Mouse (Mus musculus) midbrain, embryonic 13.5 days (tissue): ENCODE results near the gene Pirb. TPM values are rescaled to one million over a fixed set of nuclear protein-coding genes. Genes with fewer than 3 reads are reported as not detected.
"Not testable (repeated sequence)": the region's sequence is repeated elsewhere in the genome, so short reads cannot be mapped to it uniquely, and the experiment has no call there.

Experiments used
- ATAC-seq: fragments of 200-750 bp; cut with Nextera tagmentation; 2 replicates; pipeline ENCODE4 v1.8.0; 2017; ENCODE audit warnings: mild to moderate bottlenecking, moderate TSS enrichment, moderate library complexity
- H3K27ac ChIP-seq: fragments of 300-500 bp; sonication (generic); 2 replicates; pipeline ENCODE4 v1.5.1; 2015; ENCODE audit warnings: inconsistent platforms, mild to moderate bottlenecking, moderate library complexity
- H3K27me3 ChIP-seq: fragments of 300-500 bp; sonication (generic); 2 replicates; pipeline ENCODE4 v1.6.1; 2015; ENCODE audit warnings: mild to moderate bottlenecking, inconsistent platforms
- H3K36me3 ChIP-seq: fragments of 300-500 bp; sonication (generic); 2 replicates; pipeline ENCODE4 v1.6.1; 2015; ENCODE audit warnings: mild to moderate bottlenecking, inconsistent platforms
- H3K4me1 ChIP-seq: fragments of 300-500 bp; sonication (generic); replicated peaks from 2 replicates; pipeline ENCODE4 v1.6.1; 2015; ENCODE audit warnings: inconsistent platforms
- H3K4me2 ChIP-seq: fragments of 300-500 bp; sonication (generic); replicated peaks from 2 replicates; pipeline ENCODE4 v1.6.1; 2015; ENCODE audit warnings: moderate library complexity, mild to moderate bottlenecking, inconsistent platforms
- H3K4me3 ChIP-seq: fragments of 300-500 bp; sonication (generic); replicated peaks from 2 replicates; pipeline ENCODE4 v1.5.1; 2015; ENCODE audit warnings: mild to moderate bottlenecking, inconsistent platforms
- H3K9ac ChIP-seq: fragments of 300-500 bp; sonication (generic); replicated peaks from 2 replicates; pipeline ENCODE4 v1.6.1; 2015; ENCODE audit warnings: mild to moderate bottlenecking, inconsistent platforms
- H3K9me3 ChIP-seq: fragments of 300-500 bp; sonication (generic); 2 replicates; pipeline ENCODE4 v1.6.1; 2016; ENCODE audit warnings: mild to moderate bottlenecking, inconsistent platforms
- WGBS: fragments of 180-500 bp; shearing (Covaris S2); methylation state at CpG from one replicate; pipeline ENCODE4 v1.1.7; 2015; 5-methylcytosine and 5-hydroxymethylcytosine counted together
- polyA plus RNA-seq: library from polyadenylated mRNA; unstranded; fragments of >200 nt; fragmentation: Nextera tagmentation; extraction: Ambion mirVana; gene quantifications from 2 replicates; pipeline ENCODE4 v1.2.1, GENCODE M21; 2015

Gene Pirb
- 0.15 and 0.37 TPM in 2 replicates for polyA plus RNA-seq

DNA sequence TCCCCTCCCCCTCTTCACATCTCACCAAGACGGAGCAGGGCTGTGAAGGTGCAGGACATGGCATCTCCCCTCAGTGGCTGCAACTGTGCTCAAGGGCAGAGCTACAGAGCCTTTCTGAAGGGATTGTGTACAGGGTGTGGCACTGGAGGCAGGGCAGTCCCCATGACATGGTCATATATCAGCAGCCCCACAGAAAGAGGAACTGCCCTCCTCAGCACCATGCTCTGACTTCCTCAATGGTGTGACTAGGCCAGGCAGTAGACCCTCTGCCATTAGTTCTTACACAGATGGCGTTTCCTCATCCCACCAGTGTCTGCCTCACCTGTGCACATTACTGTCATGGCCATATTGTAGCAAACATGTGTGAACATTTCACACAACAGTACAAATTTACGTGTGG is at the start of gene Pirb:
Gene Pirb (minus strand): TSS at position 124 of the 400 bp plus-strand sequence.
- H3K4me3 ChIP-seq, H3K4me2 ChIP-seq, H3K36me3 ChIP-seq, H3K27me3 ChIP-seq, H3K4me1 ChIP-seq, ATAC-seq, H3K9me3 ChIP-seq, H3K27ac ChIP-seq, H3K9ac ChIP-seq: not testable (repeated sequence)
- whole genome bisulfite sequencing: 85% methylated on average over 1 of the region's 3 CpGs

DNA sequence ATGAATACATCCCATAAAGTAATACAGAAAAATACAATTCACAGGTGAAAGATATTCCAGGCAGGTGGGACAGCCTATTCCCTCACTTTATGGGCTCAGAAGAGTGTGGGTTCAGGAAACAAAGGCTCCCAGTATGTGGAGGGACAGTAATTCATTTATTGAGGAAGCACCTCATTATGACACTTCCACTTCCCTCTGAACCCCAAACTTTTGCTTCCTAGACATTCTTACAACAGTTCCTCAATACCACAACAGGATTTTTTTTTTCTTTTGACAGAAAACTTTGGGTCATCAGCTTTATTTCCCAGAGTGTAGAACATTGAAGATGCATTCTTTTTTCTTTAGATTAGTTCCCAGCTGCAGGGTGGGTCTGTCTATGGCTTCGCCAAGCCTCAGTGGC is 12.5 kb upstream of the Pirb start:
- not testable (repeated sequence) for H3K36me3 ChIP-seq, H3K27ac ChIP-seq, H3K9ac ChIP-seq, H3K27me3 ChIP-seq, ATAC-seq, H3K4me2 ChIP-seq, H3K4me1 ChIP-seq, H3K9me3 ChIP-seq, H3K4me3 ChIP-seq
- no CpG with 5 or more reads among the region's 1 CpGs for WGBS

DNA sequence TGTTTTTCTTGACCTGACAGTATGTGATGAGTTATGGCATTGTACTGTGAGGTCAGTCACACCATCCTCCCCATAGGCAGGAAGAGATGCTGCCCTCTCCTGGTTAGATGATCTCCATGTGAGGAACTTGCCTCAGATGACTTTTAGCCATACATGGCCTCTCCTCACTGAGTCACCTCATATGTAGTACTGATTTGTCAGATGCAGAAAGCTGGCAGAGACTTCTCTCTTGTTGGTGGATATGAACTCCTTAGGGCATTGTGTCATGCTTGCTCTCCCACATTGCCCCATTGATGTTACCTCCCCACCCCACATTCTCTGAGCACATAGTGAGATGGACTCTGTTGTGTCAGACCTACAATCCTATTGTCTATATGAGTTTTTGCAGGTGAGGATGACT is 5.3 kb upstream of the Pirb start:
- not testable (repeated sequence) for H3K36me3 ChIP-seq, H3K27me3 ChIP-seq, H3K4me3 ChIP-seq, H3K4me1 ChIP-seq, H3K4me2 ChIP-seq, H3K27ac ChIP-seq, H3K9ac ChIP-seq, ATAC-seq, H3K9me3 ChIP-seq

DNA sequence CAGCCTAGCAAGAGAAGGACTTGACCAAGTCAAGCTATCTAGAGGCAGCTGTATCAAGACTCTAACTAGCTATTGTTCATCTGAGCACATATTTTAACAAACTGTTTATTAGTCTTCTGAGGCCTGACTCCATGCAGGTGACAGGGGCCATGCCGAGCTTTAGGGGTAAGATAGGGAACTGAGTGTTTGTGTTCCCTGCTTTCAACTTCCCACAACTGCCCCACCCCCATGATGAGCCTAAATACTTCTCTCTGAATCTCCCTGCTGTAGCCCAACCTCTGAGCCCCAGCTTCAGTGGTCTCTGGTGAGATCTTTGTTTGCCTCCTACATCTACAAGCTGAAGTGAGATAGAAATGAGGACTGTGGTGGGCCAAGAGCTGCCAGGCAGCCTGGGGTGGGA is 4.9 kb downstream of the Pirb start:
- Histone ChIP-seq H3K36me3 (no peaks in the 10 kb centered on the region), H3K27ac (no peak overlapping the region), H3K9me3 (no peaks in the 10 kb centered on the region), H3K4me2 (no peak overlapping the region), H3K4me1 (no peaks in the 10 kb centered on the region), H3K4me3 (no peak overlapping the region), H3K9ac (no peak overlapping the region), H3K27me3 (no peaks in the 10 kb centered on the region)
- 72% methylated on average over 1 of the region's 1 CpGs for WGBS
- ATAC-seq: no peak

DNA sequence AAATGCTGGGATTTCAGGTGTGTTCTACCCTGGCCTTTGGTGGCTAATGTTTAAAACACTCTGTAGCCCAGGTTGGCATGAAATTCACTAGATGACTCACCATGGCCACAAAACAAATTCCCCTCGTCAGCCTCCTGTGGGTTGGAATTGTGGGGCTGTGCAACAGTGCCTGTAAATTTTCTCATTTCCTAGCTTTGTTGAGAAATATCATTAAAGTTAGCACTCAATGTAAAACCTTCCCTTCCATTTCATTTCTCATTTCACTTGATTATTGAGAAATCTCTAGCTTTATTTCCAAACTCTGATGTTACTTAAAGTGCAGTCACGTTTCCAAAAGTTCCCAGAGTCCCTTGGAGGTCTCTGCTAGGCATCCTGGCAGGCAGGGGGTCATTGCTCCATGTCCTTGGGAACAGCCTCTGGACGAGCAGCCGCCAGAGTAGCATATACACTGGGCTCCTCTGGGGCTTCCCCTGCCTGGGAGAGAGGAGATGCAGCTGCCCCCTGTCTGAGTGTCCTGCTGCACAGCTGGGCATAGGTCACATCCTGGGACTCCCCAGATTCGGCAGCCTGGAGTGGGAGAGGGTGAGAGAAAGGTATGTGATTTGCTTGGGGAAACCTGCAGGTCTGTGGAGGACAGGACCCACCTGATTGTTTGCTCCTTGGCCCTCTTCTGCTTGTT is 7.8 kb downstream of the Pirb start:
- 37% methylated on average over 5 of the region's 5 CpGs for WGBS

DNA sequence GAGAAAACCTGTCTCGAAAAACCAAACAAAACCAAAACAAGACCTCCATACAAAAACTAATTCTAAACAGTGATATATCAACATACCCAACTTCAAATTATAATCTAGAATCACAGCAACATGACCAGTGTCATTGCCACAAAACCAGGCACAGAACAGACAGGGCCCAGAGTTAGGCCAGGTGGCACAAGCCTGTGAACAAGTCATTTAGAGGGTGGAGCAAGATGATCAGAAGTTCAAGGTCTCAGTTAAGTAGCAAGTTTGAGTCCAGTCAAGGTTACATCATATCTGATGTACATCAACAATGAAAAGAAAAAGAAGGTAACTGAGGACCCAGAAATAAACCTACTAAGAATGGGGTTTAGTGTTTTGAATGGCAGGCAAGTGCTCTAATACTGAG is 11.2 kb downstream of the Pirb start:
- ATAC-seq: no peak
- Histone ChIP-seq H3K27ac (no peak overlapping the region), H3K4me1 (peaks cover 24% of the 10 kb centered on the region), H3K4me3 (no peak overlapping the region), H3K36me3 (peaks cover 26% of the 10 kb centered on the region), H3K27me3 (no peaks in the 10 kb centered on the region), H3K9me3 (no peaks in the 10 kb centered on the region), H3K9ac (no peak overlapping the region), H3K4me2 (no peak overlapping the region)
- 83% methylated on average over 1 of the region's 1 CpGs for WGBS

More for the DNA sequence above, 7.8 kb downstream of the Pirb start:
- Histone ChIP-seq H3K36me3 (peaks cover 10% of the 10 kb centered on the region), H3K4me3 (no peak overlapping the region), H3K27ac (no peak overlapping the region), H3K27me3 (no peaks in the 10 kb centered on the region), H3K9ac (no peak overlapping the region; the same call in 1 of the 2 replicates), H3K9me3 (no peaks in the 10 kb centered on the region), H3K4me1 (no peaks in the 10 kb centered on the region), H3K4me2 (no peak overlapping the region)
- ATAC-seq: no peak

DNA sequence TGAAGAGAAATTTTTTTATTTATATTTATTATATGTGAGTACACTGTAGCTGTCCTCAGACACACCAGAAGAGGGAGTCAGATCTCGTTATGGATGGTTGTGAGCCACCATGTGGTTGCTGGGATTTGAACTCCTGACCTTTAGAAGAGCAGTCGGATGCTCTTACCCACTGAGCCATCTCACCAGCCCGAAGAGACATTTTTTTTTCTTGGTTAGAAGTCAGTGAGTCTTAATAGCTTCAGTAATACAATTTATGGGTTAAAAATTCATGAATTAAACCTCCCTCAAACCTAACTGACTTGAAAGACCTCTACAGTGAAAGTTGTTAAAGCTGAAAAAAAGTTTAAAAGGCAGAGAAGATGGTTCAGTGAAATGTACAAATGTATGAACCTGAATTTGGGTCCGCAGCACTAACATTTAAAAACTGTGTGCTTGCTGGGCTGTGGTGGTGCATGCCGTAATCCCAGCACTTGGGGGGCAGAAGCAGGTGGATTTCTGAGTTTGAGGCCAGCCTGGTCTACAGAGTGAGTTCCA is 11.7 kb downstream of the Pirb start:
- peaks cover 26% of the 10 kb centered on the region for H3K36me3 ChIP-seq
- H3K27ac ChIP-seq, H3K4me2 ChIP-seq, H3K27me3 ChIP-seq, ATAC-seq, H3K9me3 ChIP-seq, H3K4me3 ChIP-seq, H3K9ac ChIP-seq: not testable (repeated sequence)
- WGBS: 45% methylated on average over 5 of the region's 5 CpGs
- H3K4me1 ChIP-seq: peaks cover 25% of the 10 kb centered on the region

DNA sequence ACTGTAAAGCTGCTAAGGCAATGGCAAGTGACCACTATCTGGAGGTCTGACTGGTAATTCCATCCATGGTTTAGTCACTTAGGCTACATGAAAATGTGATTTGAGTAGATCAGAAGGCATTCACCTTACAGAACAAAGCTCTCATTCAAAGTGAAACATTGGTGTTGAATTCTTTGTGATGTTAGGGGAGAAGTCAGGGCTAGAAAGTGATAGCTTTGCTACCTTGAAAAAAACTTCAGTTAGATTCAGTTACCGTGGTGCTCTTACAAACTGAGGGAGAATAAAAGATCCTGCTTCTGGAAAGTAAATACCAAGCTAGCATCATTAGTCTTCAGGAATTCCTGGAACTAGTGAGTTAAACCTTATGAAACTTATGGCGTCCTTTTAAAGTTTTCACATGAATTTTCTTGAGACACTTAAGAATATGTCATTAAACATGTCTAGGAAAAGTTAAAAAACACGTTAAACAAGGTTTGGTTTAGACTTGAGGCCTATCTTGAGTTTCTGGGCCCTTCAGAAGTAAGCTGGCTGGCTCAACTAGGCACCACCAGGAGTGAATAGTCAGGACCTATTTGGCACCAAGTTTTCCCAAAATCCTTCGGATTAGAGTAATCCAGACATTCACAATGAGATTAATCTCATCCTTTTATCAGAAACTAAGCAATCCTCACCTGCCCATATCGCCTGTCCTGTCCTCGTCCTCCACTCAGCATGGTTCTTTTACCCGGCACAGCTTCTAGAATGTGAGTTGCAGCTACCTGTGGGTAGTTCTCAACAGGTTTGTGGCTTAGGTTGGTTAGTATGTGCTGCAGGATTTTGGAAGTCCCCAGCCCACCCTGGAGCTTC is 12.4 kb downstream of the Pirb start:
- H3K4me2 ChIP-seq: no peak overlapping the region
- 24% methylated on average over 7 of the region's 7 CpGs for WGBS
- no peaks in the 10 kb centered on the region for H3K9me3 ChIP-seq
- peaks cover 30% of the 10 kb centered on the region for H3K4me1 ChIP-seq
- H3K27ac ChIP-seq: no peak overlapping the region
- peaks cover 26% of the 10 kb centered on the region for H3K36me3 ChIP-seq
- H3K27me3 ChIP-seq: no peaks in the 10 kb centered on the region
- no peak for ATAC-seq
- no peak overlapping the region for H3K4me3 ChIP-seq
- H3K9ac ChIP-seq: no peak overlapping the region

DNA sequence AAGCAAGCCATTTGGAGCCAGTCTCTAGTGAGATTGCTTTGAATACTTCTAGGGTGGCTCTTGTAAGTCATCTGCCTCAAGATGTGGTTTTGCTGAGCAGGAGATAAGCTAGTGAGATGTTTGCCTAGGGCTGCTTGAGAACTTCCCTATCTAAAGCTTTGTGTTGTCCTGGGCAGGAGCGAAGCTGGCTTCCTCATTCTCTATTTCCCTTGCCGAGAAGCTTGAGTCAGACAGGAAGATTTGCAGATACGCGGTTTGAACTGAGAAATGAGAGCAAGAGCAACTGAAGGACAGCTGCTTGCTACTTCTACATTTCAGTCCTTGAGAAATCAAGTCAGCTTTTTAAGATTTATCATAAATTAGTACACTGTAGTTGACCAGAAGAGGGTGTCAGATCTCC is 13.2 kb downstream of the Pirb start:
- WGBS: 66% methylated on average over 4 of the region's 4 CpGs
- H3K9me3 ChIP-seq: no peaks in the 10 kb centered on the region
- peak overlapping the region; percentile 94; the same call in 1 of the 2 replicates for H3K4me2 ChIP-seq
- peaks cover 30% of the 10 kb centered on the region for H3K4me1 ChIP-seq
- ATAC-seq: no peak
- H3K9ac ChIP-seq: peak overlapping the region; percentile 39; the same call in 1 of the 2 replicates
- no peak overlapping the region for H3K4me3 ChIP-seq
- peaks cover 26% of the 10 kb centered on the region for H3K36me3 ChIP-seq
- no peaks in the 10 kb centered on the region for H3K27me3 ChIP-seq
- peak overlapping the region; percentile 2; the same call in 1 of the 2 replicates for H3K27ac ChIP-seq

DNA sequence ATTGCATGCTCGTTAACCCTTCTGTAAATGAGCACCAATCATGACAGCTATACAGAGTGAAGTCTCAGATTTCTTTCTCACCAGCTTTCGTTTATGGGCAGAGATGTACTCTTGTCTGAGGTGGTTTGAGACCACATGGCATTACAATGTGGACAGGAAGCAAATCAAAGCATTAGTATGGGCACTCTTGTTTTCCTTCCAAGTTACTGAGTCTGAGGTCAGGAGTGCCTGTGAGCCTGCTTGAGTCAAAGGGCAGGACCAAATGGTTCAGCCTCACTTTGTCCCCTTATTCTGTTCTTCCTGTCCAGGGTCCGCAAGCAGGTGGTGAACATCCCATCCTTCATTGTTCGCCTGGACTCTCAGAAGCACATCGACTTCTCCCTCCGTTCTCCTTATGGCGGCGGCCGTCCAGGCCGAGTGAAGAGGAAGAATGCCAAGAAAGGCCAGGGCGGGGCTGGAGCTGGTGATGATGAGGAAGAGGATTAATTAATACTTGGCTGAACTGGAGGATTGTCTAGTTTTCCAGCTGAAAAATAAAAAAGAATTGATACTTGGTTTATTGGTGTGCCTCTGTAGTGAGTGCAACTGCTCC is 13.8 kb downstream of the Pirb start:
- peak overlapping the region; percentile 87 for H3K9ac ChIP-seq
- peaks cover 29% of the 10 kb centered on the region for H3K36me3 ChIP-seq

DNA sequence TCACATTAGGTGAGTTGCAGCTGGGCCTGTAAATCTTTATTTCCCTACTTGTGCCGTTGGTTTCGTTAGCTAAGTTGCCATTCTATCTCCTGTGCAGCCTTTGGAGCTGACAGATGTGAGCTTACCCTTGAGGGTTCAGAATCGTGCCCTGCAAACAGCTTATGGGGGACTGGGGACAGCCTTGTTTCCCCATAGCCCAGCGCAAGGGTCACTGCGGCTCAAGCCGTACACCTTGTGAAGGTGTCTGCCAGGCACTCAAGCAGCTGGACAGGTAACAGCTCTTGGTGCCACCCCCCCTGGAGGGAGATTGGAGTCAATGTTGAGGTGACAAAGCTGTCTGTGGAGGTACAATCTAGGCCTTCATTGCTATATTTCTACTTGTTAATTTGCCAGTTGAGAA is 14.3 kb downstream of the Pirb start:
- H3K27me3 ChIP-seq: no peaks in the 10 kb centered on the region
- peaks cover 30% of the 10 kb centered on the region for H3K4me1 ChIP-seq
- no peak for ATAC-seq
- H3K4me2 ChIP-seq: peak overlapping the region; percentile 94
- peaks cover 34% of the 10 kb centered on the region for H3K36me3 ChIP-seq
- H3K9ac ChIP-seq: peak overlapping the region; percentile 87
- no peaks in the 10 kb centered on the region for H3K9me3 ChIP-seq
- peak overlapping the region; percentile 93 for H3K4me3 ChIP-seq
- no peak overlapping the region for H3K27ac ChIP-seq
- WGBS: 31% methylated on average over 6 of the region's 6 CpGs

More for the DNA sequence above, 13.8 kb downstream of the Pirb start:
- Histone ChIP-seq H3K4me3 (peak overlapping the region; percentile 93), H3K27me3 (no peaks in the 10 kb centered on the region), H3K9me3 (no peaks in the 10 kb centered on the region), H3K4me2 (peak overlapping the region; percentile 94), H3K4me1 (peaks cover 30% of the 10 kb centered on the region), H3K27ac (0 out of 2 replicates have a peak overlapping the region, but pooled peaks have one; percentile 2)
- ATAC-seq: no peak
- 52% methylated on average over 11 of the region's 11 CpGs for WGBS

DNA sequence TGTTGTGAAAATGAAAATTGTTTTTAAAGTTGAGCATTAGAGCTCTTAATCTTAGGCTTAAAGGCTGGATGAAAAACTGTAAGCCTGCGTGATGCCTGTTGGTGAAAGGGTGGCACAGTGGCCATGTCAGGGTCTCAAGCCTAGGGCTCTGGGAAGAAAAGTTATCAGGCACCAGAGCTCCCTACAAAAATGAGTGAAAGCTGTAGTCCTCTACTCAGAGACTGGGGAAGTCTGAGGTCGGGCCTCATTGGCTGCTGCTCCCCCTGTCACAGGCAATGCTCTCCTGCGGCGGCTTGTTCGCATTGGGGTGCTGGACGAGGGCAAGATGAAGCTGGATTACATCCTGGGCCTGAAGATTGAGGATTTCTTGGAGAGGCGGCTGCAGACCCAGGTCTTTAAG is 14.7 kb downstream of the Pirb start:
- peak overlapping the region; percentile 94 for H3K4me2 ChIP-seq
- WGBS: 4% methylated on average over 7 of the region's 7 CpGs
- not testable (repeated sequence) for H3K27ac ChIP-seq

More for the DNA sequence above, 14.7 kb downstream of the Pirb start:
- H3K27me3 ChIP-seq, ATAC-seq, H3K9me3 ChIP-seq: not testable (repeated sequence)
- peak overlapping the region; percentile 93 for H3K4me3 ChIP-seq
- peak overlapping the region; percentile 87 for H3K9ac ChIP-seq
- peaks cover 38% of the 10 kb centered on the region for H3K36me3 ChIP-seq
- peaks cover 30% of the 10 kb centered on the region for H3K4me1 ChIP-seq
